Mouse (Mus musculus) stomach, embryonic 16.5 days (tissue): ENCODE data around the gene Bahcc1. TPM values are rescaled to one million over a fixed set of nuclear protein-coding genes. Genes with fewer than 3 reads are reported as not detected.
A peak's percentile ranks its signal among the peaks of the same experiment; 100 is the strongest.

Experiments used
- ATAC-seq: fragments of 200-750 bp; cut with Nextera tagmentation; 2 replicates; pipeline ENCODE4 v1.8.0; 2017; ENCODE audit warnings: moderate number of reproducible peaks, moderate TSS enrichment; ENCODE audit not compliant: insufficient read depth, low FRiP score
- H3K27ac ChIP-seq: fragments of 300-500 bp; sonication (generic); 2 replicates; pipeline ENCODE4 v1.5.1; 2014; ENCODE audit warnings: low read length
- H3K27me3 ChIP-seq: fragments of 300-500 bp; sonication (generic); 2 replicates; pipeline ENCODE4 v1.6.1; 2014; ENCODE audit warnings: low read length, control low read depth, mixed read lengths; ENCODE audit not compliant: control insufficient read depth, insufficient read depth
- H3K36me3 ChIP-seq: fragments of 300-500 bp; sonication (generic); 2 replicates; pipeline ENCODE4 v1.6.1; 2014; ENCODE audit warnings: low read length; ENCODE audit not compliant: control insufficient read depth, insufficient read depth
- H3K4me1 ChIP-seq: fragments of 300-500 bp; sonication (generic); 2 replicates; pipeline ENCODE4 v1.6.1; 2014; ENCODE audit warnings: low read length, control low read depth, mixed read lengths; ENCODE audit not compliant: control insufficient read depth, insufficient read depth
- H3K4me2 ChIP-seq: fragments of 300-500 bp; sonication (generic); 2 replicates; pipeline ENCODE4 v1.6.1; 2014; ENCODE audit warnings: low read depth, low read length, mixed read lengths
- H3K4me3 ChIP-seq: fragments of 300-500 bp; sonication (generic); replicated peaks from 2 replicates; pipeline ENCODE4 v1.5.1; 2014; ENCODE audit warnings: mild to moderate bottlenecking, low read length
- H3K9ac ChIP-seq: fragments of 300-500 bp; sonication (generic); 2 replicates; pipeline ENCODE4 v1.6.1; 2014; ENCODE audit warnings: low read length
- H3K9me3 ChIP-seq: fragments of 300-500 bp; sonication (generic); replicated peaks from 2 replicates; pipeline ENCODE4 v1.6.1; 2016; ENCODE audit warnings: low read length, control low read depth; ENCODE audit not compliant: control insufficient read depth
- WGBS: fragments of 180-500 bp; shearing (Covaris S2); extraction: QIAGEN DNeasy Blood & Tissue Kit; methylation state at CpG from one replicate; pipeline ENCODE4 v1.1.7; 2014; 5-methylcytosine and 5-hydroxymethylcytosine counted together
- polyA plus RNA-seq: library from polyadenylated mRNA; unstranded; fragments of >200 nt; fragmentation: Nextera tagmentation; extraction: Ambion mirVana; gene quantifications from 2 replicates; pipeline ENCODE4 v1.2.1, GENCODE M21; 2015

Bahcc1 gene
- polyA plus RNA-seq, 1 experiment from 2014 or later, result 4.5 TPM

DNA sequence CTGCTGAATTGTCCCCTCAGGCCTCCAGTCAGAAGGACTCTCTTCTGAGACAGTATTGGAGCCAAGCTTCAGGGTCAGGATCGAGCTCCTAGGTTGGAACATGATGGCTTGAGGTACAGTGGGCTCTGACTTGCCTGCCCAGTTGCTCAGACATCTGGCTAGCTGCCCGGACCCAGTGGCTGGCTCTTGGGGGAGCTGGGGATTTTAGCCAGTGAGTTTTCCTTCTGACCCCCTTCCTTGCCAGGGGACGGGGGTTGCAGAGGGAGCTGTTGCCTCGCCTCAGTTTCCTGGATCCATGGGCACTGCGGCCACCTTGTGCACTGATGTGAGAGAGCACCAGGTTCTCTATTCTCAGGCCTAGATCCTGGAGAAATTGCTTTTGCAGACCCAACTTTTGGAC is 23.4 kb downstream of the Bahcc1 start:
- H3K27ac ChIP-seq, result no peak overlapping the region
- ATAC-seq, result no peak
- no peaks in the 10 kb centered on the region for H3K9me3 ChIP-seq

DNA sequence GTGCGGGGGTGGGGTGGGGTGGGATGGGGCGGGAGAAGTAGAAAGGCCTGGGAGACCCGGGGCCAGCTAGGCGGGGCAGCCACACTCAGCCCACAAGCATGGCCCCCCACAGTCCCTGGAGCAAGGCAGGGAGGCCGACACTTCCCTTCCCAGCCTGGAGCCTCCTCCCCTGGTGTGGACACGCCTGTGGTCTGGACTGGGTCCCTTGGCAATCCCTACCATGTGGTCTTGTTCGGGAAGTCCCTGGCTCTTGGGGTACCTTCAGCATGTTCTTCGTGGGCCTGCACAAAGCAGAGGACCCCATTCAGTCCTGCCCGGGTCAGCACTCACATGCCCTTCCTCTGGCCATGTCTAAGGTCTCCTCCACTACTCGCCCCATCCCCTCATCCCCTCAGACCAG is 23.8 kb downstream of the Bahcc1 start:
- H3K4me3 ChIP-seq, result no peak overlapping the region
- ATAC-seq, result no peak
- no peak overlapping the region for H3K4me2 ChIP-seq
- H3K27me3 ChIP-seq, result no peaks in the 10 kb centered on the region
- H3K27ac ChIP-seq, result no peak overlapping the region
- H3K4me1 ChIP-seq, result peaks cover 79% of the 10 kb centered on the region
- no peaks in the 10 kb centered on the region for H3K9me3 ChIP-seq
- no peak overlapping the region for H3K9ac ChIP-seq
- no peaks in the 10 kb centered on the region for H3K36me3 ChIP-seq
- WGBS, result 62% methylated on average over 10 of the region's 10 CpGs

More for the DNA sequence above, 23.4 kb downstream of the Bahcc1 start:
- no peak overlapping the region for H3K4me3 ChIP-seq
- no peaks in the 10 kb centered on the region for H3K36me3 ChIP-seq
- H3K9ac ChIP-seq, result no peak overlapping the region
- whole genome bisulfite sequencing, result 71% methylated on average over 5 of the region's 5 CpGs
- H3K4me1 ChIP-seq, result peaks cover 79% of the 10 kb centered on the region
- no peak overlapping the region for H3K4me2 ChIP-seq
- H3K27me3 ChIP-seq, result no peaks in the 10 kb centered on the region

DNA sequence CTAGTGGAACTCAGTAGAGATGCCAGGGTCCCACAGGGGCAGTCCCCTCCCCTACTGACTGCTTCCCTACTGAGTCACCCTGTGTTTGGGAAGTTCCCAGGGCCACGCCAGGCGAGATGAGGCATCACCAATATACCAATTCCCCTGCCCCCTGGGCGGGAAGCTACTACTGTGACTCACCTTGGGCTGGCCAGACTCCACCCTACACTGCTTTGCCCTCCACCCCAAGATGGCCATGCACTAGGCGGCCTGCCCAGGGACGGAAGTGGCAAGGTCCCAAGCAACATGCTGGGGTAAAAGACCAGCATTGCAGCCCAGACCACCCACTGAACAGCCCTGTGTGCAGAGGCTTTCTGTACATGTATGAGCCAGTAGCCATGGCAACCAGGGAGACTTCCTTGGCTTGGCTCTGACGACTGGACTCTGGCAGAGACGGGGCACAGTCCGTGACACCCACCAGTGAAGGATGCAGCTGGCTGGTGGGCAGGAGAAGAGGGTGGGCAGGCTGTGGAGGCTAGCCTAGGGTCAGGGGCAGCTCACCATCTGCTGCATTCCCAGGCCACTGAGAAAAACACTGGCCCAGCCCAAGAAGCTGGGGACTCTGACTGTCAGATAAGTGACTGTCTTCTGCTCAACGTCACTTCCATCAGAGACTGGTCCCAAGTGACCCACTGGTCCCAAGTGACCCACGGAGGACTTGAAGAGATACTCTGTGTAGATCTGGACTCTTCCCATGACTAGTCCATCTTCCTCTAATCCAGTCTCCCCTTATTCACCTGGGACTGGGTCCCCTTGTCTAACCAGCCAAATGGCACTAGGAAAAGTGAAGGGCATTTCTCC is 24.5 kb downstream of the Bahcc1 start:
- Histone ChIP-seq H3K27me3 (no peaks in the 10 kb centered on the region), H3K9me3 (no peaks in the 10 kb centered on the region), H3K4me1 (peaks cover 79% of the 10 kb centered on the region), H3K4me2 (no peak overlapping the region), H3K36me3 (no peaks in the 10 kb centered on the region), H3K27ac (no peak overlapping the region), H3K9ac (no peak overlapping the region), H3K4me3 (no peak overlapping the region)
- ATAC-seq, result no peak
- 71% methylated on average over 10 of the region's 10 CpGs for WGBS

DNA sequence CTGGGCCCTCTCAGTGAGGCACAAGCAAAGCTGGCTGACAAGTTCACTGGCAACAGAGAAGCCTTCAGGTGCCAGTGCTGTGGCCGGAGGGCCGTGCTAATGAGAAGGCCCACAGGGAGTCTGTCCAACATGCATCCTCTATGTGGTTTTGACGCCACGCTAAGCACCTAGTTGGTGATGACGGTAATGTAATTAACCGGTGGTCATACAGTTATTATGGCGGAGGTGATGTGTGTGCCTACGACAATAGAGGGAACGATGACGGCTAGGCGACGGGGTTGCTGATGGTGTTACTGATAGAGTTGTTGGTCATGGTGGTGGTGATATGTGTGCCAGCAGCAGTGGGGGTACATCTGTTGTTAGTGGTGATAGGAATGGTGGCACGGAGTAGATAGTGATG is 25.2 kb downstream of the Bahcc1 start:
- H3K9me3 ChIP-seq, result no peaks in the 10 kb centered on the region
- H3K36me3 ChIP-seq, result no peaks in the 10 kb centered on the region
- H3K27ac ChIP-seq, result no peak overlapping the region
- H3K4me3 ChIP-seq, result no peak overlapping the region
- H3K4me1 ChIP-seq, result peaks cover 79% of the 10 kb centered on the region
- no peak overlapping the region for H3K4me2 ChIP-seq
- no peak overlapping the region for H3K9ac ChIP-seq
- WGBS, result 96% methylated on average over 13 of the region's 13 CpGs
- no peaks in the 10 kb centered on the region for H3K27me3 ChIP-seq
- ATAC-seq, result no peak

DNA sequence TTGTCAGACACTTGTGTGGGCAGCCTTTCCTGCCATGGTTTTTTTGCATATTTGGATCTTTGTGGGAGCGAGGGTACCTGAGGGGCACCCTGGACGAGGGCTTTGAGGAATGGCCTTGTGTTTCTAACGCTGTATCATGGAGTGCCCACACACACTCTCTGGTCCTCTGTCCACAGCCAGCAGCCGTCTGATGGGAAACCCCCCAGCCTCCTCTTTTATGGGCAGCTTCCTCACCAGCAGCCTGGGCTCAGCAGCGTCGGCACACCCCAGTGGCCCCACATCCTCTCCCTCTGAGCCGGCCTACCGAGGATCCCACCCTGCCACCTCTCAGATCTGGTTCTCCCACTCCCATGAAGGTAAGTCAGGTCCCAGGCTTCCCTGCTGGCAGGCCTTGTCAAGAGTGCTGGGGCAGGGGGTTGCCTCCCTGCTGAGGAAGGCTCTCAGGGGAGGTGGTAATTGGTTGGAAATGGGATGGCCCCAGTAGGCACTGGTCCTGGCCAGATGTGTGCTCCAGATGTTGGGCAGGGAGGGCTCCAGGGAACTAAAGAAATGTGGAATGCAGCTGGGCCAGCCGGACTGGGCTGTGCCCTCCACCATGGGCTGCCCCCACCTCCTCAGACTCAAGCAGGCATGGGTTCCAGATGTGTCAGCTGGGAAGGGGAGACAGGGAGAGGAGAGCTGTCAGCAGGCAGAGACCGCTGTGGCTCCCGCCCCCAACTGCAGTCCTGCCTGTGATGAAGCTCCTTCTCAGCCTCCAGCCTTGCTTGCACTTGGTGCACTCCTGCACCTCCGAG is 26.3 kb downstream of the Bahcc1 start:
- H3K27ac ChIP-seq, result no peak overlapping the region; the same call in 1 of the 2 replicates
- no peak overlapping the region for H3K4me3 ChIP-seq
- H3K4me2 ChIP-seq, result no peak overlapping the region
- no peak overlapping the region; the same call in 1 of the 2 replicates for H3K9ac ChIP-seq
- 53% methylated on average over 12 of the region's 12 CpGs for WGBS
- H3K9me3 ChIP-seq, result no peaks in the 10 kb centered on the region
- H3K27me3 ChIP-seq, result no peaks in the 10 kb centered on the region
- no peaks in the 10 kb centered on the region for H3K36me3 ChIP-seq
- peaks cover 85% of the 10 kb centered on the region for H3K4me1 ChIP-seq
- ATAC-seq, result no peak

DNA sequence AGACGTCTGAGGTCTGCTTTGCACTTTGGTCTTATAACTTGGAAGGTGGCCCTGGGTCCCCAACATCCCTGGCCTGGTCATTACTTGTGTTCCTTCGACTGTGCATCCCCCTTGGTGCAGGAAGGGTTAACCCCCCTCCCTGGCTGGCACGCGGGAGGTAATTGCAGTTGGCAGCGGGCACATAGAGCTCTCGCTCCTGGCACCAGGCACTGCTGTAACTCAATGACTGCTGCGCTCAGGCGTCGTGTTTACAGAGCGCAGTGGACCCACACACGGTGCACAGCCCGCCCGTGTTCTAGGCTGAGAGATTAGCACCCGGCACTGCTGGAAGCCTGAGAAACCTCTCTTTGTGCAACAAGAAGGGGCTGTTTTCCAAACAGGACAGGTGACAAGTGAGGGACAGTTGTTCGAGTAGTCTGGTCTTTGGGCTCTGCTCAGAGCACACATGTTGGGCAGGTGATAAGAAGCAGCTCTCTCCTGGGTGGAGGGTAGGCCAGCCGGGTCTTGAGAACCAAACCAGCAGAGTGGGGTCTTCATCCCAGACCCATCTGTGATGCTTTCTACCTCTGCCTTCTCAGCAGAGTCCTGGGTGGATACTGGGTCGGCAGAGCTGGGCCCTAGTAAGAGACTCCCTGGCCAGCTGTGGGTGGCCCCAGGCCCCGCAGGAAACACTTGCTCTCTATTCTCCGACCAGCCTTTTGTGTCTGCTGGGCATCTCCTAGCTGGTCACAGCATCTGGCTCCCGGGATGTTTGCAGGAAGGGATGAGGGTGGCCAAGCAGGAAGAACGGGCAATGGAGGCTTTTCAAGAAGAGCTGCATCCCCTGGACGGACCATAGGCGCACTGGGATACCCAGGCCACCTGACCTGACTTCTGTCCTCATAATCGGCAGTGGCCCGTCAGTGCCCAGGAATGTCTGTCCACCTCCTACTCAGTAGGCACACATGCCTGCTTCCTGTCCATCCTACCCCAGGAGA is 27.3 kb downstream of the Bahcc1 start:
- H3K9me3 ChIP-seq, result no peaks in the 10 kb centered on the region
- no peak overlapping the region; the same call in 1 of the 2 replicates for H3K27ac ChIP-seq
- ATAC-seq, result no peak
- H3K27me3 ChIP-seq, result no peaks in the 10 kb centered on the region
- WGBS, result 69% methylated on average over 25 of the region's 25 CpGs
- no peak overlapping the region for H3K4me3 ChIP-seq
- peaks cover 84% of the 10 kb centered on the region for H3K4me1 ChIP-seq
- no peak overlapping the region for H3K9ac ChIP-seq
- no peaks in the 10 kb centered on the region for H3K36me3 ChIP-seq
- H3K4me2 ChIP-seq, result no peak overlapping the region

DNA sequence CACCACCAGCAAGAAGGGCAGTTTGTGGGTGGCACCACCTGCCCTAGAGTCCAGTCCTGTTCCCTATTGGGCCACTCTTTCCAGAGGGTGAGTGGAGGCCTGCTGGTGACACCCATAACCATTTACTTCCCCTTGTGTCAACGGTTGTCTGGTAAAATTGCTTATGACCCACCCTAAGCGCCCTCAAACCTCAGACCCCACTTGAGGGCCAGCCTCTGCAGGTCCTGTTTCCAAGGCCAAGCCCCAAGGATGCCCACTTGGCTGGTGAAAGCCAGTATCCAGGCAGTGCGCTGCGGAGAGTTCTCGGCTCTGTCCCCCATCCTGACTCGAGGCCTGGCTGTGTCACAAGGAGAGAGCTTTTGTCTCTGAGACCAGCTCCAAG is 28.0 kb downstream of the Bahcc1 start:
- H3K36me3 ChIP-seq, result no peaks in the 10 kb centered on the region
- H3K9ac ChIP-seq, result no peak overlapping the region
- H3K27ac ChIP-seq, result no peak overlapping the region
- no peaks in the 10 kb centered on the region for H3K9me3 ChIP-seq
- H3K27me3 ChIP-seq, result no peaks in the 10 kb centered on the region
- H3K4me2 ChIP-seq, result no peak overlapping the region
- H3K4me1 ChIP-seq, result peaks cover 83% of the 10 kb centered on the region
- ATAC-seq, result no peak
- WGBS, result 82% methylated on average over 6 of the region's 6 CpGs
- no peak overlapping the region for H3K4me3 ChIP-seq

DNA sequence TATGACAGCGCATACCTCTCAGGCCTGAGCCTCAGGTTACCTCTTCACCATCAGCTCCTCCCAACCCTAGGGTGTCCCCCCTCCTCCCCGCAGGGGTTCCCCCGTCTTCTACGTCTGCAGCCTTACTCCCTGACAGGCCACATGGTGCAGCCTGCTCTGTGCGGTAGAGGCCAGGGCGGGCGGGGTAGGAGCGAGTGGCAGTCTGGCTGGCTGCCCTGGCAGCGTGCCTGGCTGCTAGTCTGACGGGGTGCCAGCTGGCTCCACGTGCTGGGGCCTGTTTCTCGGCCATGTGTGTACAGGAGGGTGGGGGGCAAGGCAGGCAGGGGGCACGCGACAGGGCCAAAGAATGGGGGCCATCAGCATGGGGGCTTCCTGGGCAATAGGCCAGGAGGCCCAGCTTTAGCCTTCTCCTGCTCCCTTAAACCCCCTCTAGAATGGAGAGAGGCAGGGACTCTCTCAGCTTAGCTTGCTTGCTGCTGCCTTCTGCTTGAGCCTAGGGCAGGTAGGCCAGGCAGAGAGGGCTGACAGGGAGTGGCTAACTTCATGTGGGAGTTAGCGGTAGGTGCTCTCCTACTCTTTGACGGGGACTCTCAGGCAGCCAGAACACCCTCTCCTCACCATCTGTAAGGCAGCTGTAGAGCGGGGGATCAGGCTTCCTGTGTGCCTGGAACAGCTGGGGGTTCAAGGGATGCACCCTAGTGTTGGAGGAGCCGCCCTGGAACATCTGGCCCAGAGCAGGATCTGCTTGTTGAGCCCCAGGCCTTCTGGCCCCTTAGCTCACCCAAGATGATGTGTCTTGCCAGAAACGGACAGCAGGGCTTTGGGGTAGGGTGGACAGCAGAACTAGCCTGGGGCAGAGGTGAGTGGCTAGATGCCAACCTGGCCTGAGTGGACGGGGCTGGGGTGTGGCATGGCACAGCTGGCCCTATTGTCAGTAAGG is 28.9 kb downstream of the Bahcc1 start:
- Histone ChIP-seq H3K27ac (peak overlapping the region; percentile 89), H3K9ac (no peak overlapping the region; the same call in none of the 2 replicates), H3K36me3 (no peaks in the 10 kb centered on the region), H3K27me3 (no peaks in the 10 kb centered on the region), H3K4me1 (peaks cover 83% of the 10 kb centered on the region), H3K4me2 (peak overlapping the region; percentile 25; the same call in 1 of the 2 replicates), H3K4me3 (no peak overlapping the region), H3K9me3 (no peaks in the 10 kb centered on the region)
- 17% methylated on average over 20 of the region's 20 CpGs for WGBS
- peak; percentile 86 for ATAC-seq
